Mouse (Mus musculus) ES-E14 (cell line): ENCODE measurements at regions not wholly inside any gene's neighbourhood (a gene's known extent, or its start where the extent isn't known, plus 50 kb on each side); places are given as distances from the start of the nearest gene placed in this dataset.

Source experiments
- DNase-seq: peaks from one replicate; pipeline ENCODE4 v3.0.0-alpha.2; 2013; ENCODE audit warnings: low read depth, low spot score
- H3K27ac ChIP-seq: 2 replicates; pipeline ENCODE4 v1.5.1; 2012; ENCODE audit warnings: low read depth, mild to moderate bottlenecking, low read length, moderate library complexity, mixed read lengths; ENCODE audit not compliant: poor library complexity, insufficient read depth, severe bottlenecking
- H3K36me3 ChIP-seq: 2 replicates; pipeline ENCODE4 v1.6.1; 2012; ENCODE audit warnings: mild to moderate bottlenecking, low read length, moderate library complexity, mixed read lengths; ENCODE audit not compliant: control insufficient read depth, poor library complexity, insufficient read depth, severe bottlenecking
- H3K4me1 ChIP-seq, 2 experiments: fragments of 150-350 bp in 1 of 2; sonication (generic) in 1 of 2; 2 replicates each; pipeline ENCODE4 v1.6.1; 2012; ENCODE audit warnings: low read length in 2 of 2, mild to moderate bottlenecking in 1 of 2, mixed read lengths in 1 of 2; ENCODE audit not compliant: control insufficient read depth in 2 of 2, insufficient read depth in 2 of 2, poor library complexity in 1 of 2
- H3K4me3 ChIP-seq, 2 experiments: fragments of 150-350 bp in 1 of 2; sonication (generic) in 1 of 2; 2 replicates each; pipeline ENCODE4 v1.5.1; 2012; ENCODE audit warnings: low read length in 2 of 2, low read depth in 1 of 2, mild to moderate bottlenecking in 1 of 2, mixed read lengths in 1 of 2; ENCODE audit not compliant: insufficient read depth in 1 of 2, poor library complexity in 1 of 2, severe bottlenecking in 1 of 2
- H3K9ac ChIP-seq: 2 replicates; pipeline ENCODE4 v1.6.1; 2012; ENCODE audit warnings: low read depth, mild to moderate bottlenecking, low read length, mixed read lengths; ENCODE audit not compliant: poor library complexity, insufficient read depth, severe bottlenecking
- H3K9me3 ChIP-seq: fragments of 150-350 bp; sonication (generic); 2 replicates; pipeline ENCODE4 v1.6.1; 2012; ENCODE audit warnings: low read depth, mild to moderate bottlenecking, low read length; ENCODE audit not compliant: control insufficient read depth, insufficient read depth
- CHD2 ChIP-seq: IDR thresholded peaks from 2 replicates; pipeline ENCODE4 v1.6.1; 2014; ENCODE audit warnings: mild to moderate bottlenecking, low read depth, low read length, inconsistent platforms
- HCFC1 ChIP-seq: IDR thresholded peaks from 2 replicates; pipeline ENCODE4 v1.6.1; 2012; ENCODE audit warnings: low read length, inconsistent platforms, borderline replicate concordance; ENCODE audit not compliant: insufficient read depth
- MAFK ChIP-seq: IDR thresholded peaks from 2 replicates; pipeline ENCODE4 v1.6.1; 2014; ENCODE audit warnings: mild to moderate bottlenecking, low read depth, low read length, inconsistent platforms; ENCODE audit not compliant: insufficient read depth
- ZC3H11A ChIP-seq: IDR thresholded peaks from 2 replicates; pipeline ENCODE4 v1.6.1; 2012; ENCODE audit warnings: low read depth, mild to moderate bottlenecking, inconsistent platforms, low read length, borderline replicate concordance
- ZNF384 ChIP-seq: IDR thresholded peaks from 2 replicates; pipeline ENCODE4 v1.6.1; 2012; ENCODE audit warnings: low read depth, low read length, inconsistent platforms
- in situ Hi-C, 2 experiments: fragments of 600-800 bp; cut with MboI; formaldehyde crosslinking; loops; one replicate each; pipeline ENCODE4 v1.15.1; 2025; ENCODE audit warnings: low sequenced_read_pairs in 2 of 2, inconsistent platforms in 1 of 2; ENCODE audit not compliant: unreplicated experiment in 2 of 2

DNA sequence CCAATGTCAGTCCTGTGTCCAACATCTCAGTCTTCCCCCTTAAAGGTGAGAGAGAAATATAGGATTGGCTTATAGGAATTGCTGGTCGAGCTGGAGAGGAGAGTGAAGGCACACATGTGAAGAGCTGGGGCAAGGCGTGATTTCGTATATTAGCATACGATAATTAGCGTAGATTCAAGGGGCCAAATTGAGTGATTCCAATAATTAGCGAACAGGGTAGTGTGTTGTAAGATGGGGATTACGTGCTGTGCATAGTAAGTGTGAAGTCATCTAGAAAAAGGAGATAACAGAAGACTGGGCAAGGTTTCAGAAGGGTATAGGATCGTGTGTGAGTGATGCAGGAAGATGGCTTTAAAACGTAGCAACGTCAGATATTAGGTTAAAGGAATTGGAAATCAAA lies 147.6 kb upstream of the Auts2 start:
- in situ Hi-C loops, result no loop called here
- H3K9me3 ChIP-seq, result no peaks in the 10 kb centered on the region
- no peak overlapping the region for H3K27ac ChIP-seq
- peaks cover 0 to 2% of the 10 kb centered on the region in 2 experiments; a peak in 1 of 4 replicates for H3K4me1 ChIP-seq
- no peaks in the 10 kb centered on the region for H3K36me3 ChIP-seq
- TF ChIP-seq ZNF384, result no peak
- TF ChIP-seq CHD2, result no peak
- TF ChIP-seq MAFK, result no peak
- no peak for TF ChIP-seq HCFC1
- no peak for TF ChIP-seq ZC3H11A
- H3K9ac ChIP-seq, result no peak overlapping the region
- H3K4me3 ChIP-seq, result no peak overlapping the region
- DNase-seq, result no peak

DNA sequence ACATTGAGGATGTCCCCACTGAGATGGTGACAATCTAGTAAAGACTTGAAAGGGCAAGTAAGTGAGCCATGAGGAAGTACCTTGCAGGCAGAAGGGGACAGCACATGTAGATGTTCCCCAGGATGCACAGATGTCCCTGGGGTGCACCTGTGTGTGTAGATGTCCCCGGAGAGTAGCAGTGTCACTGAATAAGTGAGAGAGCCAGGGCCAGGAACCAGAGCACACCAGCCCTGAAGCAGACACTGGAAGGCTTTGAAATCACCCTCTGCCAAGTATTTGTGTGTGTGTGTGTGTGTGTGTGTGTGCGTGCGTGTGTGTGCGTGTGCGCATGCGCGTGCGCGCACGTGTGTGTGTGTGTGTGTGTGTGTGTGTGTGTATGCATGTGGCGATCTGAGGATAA lies 132.1 kb upstream of the Auts2 start:
- H3K4me3 ChIP-seq, result no peak overlapping the region
- DNase-seq, result no peak
- TF ChIP-seq CHD2, result no peak
- no peak for TF ChIP-seq ZC3H11A
- TF ChIP-seq HCFC1, result no peak
- TF ChIP-seq ZNF384, result no peak
- no peak for TF ChIP-seq MAFK
- in situ Hi-C loops, result no loop called here
- H3K9ac ChIP-seq, result no peak overlapping the region
- H3K36me3 ChIP-seq, result no peaks in the 10 kb centered on the region
- H3K27ac ChIP-seq, result no peak overlapping the region
- no peaks in the 10 kb centered on the region for H3K4me1 ChIP-seq
- H3K9me3 ChIP-seq, result no peaks in the 10 kb centered on the region

DNA sequence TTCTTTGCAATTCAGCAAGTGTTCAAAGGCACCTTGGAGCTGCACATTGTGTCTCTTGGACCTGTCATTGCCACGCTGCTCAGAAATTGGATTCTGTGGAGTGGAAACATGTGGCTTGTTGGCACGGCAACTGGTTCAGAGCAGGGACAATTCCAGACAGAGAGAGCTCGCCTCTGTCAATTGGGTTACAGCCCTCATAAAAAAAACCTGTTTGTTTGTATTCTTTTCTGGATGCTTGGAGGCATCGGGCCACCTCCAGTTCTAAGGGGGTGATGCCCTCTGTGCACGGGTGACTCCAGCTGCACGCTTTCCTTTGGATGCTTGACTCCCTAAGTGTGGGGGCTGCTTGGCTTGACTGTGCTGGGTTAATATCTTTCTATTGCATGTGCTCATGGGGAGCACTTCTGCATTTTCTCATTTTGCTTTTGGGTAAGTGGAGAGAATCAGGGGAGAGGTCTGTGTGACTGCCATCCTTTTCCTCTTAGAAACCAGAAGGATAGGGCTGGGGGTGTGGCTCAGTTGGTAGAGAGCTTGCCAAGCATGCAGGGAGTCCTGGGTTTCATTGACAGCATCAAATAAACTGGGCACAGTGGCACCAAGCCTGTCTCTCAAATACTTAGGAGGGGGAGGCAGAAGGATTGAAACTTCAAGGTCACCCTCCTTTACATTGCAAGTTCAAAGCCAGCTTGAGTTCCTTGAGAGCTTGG lies 130.6 kb upstream of the Auts2 start:
- H3K27ac ChIP-seq, result no peak overlapping the region
- H3K4me1 ChIP-seq, result no peaks in the 10 kb centered on the region
- DNase-seq, result no peak
- no peaks in the 10 kb centered on the region for H3K36me3 ChIP-seq
- no peak overlapping the region for H3K4me3 ChIP-seq
- TF ChIP-seq HCFC1, result no peak
- TF ChIP-seq ZC3H11A, result no peak
- no peak for TF ChIP-seq CHD2
- H3K9ac ChIP-seq, result no peak overlapping the region
- no peaks in the 10 kb centered on the region for H3K9me3 ChIP-seq
- in situ Hi-C loops, result no loop called here

DNA sequence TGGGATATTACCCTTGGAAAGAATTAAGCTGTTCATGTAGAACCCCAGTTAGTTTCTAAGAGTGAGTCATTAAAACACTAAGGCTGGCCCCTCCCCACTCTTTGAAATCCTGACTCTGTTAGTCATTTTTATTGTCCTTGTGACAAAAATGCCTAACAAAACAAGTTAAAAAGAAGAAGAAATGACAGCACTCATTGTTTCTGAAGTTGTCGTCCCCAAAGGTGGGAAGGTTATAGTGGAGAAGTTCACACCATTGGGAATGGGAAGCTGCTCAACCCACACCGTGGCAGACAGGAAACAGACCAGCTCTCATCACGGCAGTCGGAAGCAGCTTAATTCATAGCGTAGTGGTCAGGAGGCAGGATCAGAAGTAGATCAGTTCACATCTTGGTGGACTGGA lies 128.4 kb upstream of the Auts2 start:
- in situ Hi-C loops, result no loop called here
- no peak overlapping the region for H3K4me3 ChIP-seq
- no peak overlapping the region for H3K27ac ChIP-seq
- H3K9ac ChIP-seq, result no peak overlapping the region
- TF ChIP-seq HCFC1, result no peak
- TF ChIP-seq ZC3H11A, result no peak
- no peak for TF ChIP-seq MAFK
- no peaks in the 10 kb centered on the region for H3K36me3 ChIP-seq
- no peak for DNase-seq
- H3K4me1 ChIP-seq, result no peaks in the 10 kb centered on the region
- H3K9me3 ChIP-seq, result no peaks in the 10 kb centered on the region

DNA sequence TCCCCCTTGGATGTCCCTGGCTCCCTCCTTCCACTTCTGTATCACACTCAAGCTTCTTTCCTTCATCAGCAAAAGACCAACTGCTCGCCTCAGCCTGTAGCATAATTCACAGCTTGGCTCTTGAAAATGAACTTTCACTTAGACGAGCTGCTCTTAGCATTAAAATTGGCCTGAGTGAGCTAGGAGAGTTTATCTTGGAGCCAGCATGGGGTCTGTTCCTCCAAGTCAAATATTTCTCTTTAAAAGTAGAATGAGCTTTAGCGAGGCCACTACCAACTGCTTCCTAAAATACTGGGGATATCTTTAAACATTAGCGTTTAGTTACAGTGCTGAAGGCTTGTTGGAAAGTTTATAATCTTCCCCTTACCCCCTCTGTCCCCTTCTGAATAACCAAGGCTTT lies 124.2 kb upstream of the Auts2 start:
- in situ Hi-C loops, result no loop called here

More for the DNA sequence above, 124.2 kb upstream of the Auts2 start:
- no peak for DNase-seq
- H3K4me3 ChIP-seq, result no peak overlapping the region
- no peaks in the 10 kb centered on the region for H3K9me3 ChIP-seq
- no peak for TF ChIP-seq ZNF384
- TF ChIP-seq ZC3H11A, result no peak
- no peak for TF ChIP-seq HCFC1
- no peak for TF ChIP-seq CHD2
- TF ChIP-seq MAFK, result no peak
- no peaks in the 10 kb centered on the region for H3K4me1 ChIP-seq
- H3K9ac ChIP-seq, result no peak overlapping the region
- no peaks in the 10 kb centered on the region for H3K36me3 ChIP-seq
- no peak overlapping the region for H3K27ac ChIP-seq
